Mouse (Mus musculus): ENCODE measurements around the gene Sept9.
A peak's percentile ranks its signal among the peaks of the same experiment; 100 is the strongest.

The Sept9 gene

DNA sequence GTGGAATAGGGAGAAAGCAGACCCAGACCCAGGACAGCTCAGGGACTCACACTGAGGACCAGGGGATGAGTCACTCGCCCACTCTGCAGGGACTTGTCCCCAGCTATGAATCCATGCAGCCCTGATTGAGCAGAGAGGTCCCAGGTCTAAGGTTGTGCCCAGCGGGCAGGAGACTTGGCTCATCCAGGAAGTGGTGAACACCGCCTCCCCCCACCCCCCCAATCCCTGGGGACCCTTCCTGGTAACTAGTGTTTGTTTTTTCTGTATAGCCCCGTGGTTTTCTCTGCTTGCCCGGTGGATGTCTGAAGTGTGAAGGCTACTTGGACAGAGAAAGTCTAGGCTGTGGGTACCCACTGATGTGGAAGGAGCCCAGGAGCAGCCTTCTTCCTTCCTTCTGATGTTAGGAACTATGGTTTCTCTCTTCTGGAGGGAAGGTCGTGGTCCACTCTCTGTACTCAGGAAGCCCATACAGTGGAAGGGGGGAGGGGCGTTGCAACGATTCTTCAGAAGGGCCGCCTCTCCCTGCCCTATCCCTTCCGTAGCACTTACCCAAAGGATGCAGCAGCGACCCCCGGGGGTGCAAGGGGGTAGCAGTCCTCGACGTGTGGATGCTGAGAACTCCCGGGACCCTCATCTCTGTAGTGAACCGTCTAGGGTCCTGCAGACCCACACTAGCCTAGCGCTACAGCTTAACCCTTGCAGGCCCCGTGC, 66.0 kb downstream of the Sept9 start:
- no peak for DNase-seq (ENCODE audit: low spot score in 2 of 2)

DNA sequence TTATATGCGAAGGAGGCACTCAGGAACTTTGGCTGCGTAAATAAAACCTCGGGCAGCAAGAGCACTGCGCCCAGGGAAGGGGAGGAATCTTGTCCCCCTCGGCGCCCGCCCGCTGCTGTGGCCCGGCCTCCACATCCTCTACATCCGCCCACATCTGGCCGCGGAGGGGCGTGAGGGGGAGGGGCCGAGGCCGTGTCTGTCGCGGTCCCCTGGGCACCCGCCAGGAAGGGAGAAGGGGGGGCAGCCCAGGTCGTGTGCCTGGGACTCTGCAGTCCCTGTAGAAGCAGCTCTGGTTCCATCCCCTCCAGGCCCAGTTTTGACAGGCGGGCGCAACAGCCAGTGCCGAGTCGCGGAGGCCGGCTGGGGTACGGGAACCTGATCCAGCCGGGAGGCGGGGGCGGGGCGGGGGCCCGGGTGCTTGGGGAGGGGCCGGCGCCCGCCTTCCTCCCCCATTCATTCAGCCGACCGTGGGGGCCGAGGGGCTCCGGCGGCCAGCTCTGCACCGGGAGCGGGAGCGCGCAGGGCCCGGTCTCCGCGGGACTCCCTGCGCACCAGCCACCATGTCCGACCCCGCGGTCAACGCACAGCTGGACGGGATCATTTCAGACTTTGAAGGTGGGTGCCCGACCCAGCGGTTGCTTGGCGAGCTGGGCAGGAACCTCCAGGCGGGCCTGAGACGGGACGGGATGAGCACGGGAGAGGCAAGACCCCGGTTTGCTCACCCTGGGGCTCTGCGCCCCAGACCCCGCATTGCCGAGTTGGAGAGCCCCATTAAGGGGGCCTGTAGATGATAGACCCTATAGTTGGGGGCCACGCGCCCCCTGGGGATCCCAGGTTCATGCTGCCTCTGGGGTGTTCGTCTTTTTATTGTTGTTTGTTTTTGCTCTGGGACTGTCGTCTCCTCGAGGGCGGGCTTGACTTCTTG, 66.8 kb downstream of the Sept9 start:
- peak; percentile 49 to 54 for DNase-seq (ENCODE audit: low spot score in 2 of 2)

DNA sequence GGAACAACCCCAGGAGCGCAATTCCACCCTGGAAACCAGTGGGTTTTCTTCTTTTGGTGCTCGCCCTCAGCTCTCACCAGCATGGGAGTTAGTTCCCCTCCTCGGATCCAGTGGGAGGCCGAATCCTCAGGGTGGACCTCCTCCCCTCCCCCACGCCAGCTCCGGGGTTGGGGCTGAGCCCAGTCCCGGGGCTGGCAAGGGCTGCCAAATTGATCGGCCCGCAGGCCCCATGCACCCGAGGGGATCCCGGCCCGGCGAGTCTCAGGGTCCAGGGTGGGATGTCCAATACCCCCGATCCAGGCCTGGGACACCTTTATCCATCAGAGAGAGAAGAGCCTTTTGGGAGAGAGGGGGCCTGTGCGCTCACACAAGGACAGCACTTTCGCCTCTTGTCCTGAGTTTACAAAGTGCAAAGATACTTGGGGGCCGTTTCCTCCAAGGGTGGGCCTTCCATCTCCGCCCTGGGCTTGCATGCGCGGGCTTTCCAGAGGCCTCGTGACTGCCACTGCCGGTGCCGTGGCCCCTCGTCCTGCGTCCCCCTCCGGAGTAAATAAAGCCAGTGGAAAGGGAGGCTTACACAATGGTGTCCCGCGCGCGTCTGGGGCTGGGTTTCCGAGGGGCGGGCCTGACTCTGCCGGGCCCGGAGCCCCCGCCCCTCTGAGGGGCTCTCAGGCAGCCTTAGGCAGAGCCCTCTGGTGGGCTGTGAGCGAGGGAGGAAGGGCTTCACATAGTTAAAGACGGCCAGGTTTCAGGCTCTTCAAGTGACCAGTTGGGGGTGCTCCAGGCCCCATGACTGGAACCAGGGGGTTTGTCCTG, 67.7 kb downstream of the Sept9 start:
- DNase-seq (ENCODE audit: low spot score in 2 of 2): peak in 1 of 2 experiments; percentile 29

DNA sequence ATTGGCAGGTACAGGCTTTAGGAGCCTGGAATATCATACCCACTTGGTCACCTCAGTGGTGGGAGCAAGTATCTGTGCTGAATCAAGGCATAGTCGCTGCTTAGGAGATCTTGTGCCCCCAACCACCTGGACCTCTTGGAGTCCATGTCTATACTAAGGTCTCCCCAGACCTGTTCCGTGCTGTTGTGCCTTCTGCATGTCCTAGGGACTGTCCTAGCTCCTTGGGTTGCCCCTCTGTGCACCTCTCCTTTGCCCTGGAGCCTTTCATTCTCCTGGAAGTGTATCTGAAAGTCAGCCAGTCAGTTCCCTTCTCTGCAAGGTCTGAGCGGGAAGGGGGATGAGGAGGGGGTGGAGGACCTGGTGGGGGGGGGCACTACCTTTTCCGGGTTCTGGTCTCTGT, 68.4 kb downstream of the Sept9 start:
- no peak for DNase-seq (ENCODE audit: low spot score in 2 of 2)

DNA sequence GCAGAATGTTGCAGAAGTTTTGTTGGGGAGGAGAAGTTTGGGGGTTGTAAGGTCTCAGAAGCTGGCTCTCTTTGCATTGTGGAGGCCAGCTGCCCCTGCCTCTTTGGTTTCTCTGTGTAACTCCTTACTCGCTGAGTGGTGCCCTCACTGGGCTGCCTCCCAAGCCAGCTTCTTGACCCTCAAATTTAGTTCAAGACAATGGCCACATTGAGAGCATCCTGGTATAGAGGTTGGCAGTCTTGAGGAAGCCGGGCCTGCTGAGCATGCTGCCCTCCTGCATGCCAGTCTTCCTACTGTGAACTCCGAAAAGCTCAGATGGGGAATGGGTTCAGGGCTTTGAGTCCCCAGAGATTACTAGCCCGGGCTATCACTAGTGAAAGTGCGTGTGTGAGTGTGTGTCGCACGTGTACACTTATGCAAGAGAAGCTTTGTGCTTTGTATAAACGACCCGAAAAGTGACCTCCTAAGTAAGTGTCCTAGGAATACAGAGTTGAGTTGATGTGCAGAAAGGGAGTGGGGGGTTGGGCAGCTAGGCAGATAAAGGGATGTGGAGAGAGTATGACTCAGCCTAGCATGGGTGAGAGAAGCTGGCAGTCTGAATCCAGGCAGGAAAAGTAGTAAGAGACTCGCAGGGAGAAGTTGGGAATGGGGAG, 69.0 kb downstream of the Sept9 start:
- no peak for DNase-seq (ENCODE audit: low spot score in 2 of 2)

DNA sequence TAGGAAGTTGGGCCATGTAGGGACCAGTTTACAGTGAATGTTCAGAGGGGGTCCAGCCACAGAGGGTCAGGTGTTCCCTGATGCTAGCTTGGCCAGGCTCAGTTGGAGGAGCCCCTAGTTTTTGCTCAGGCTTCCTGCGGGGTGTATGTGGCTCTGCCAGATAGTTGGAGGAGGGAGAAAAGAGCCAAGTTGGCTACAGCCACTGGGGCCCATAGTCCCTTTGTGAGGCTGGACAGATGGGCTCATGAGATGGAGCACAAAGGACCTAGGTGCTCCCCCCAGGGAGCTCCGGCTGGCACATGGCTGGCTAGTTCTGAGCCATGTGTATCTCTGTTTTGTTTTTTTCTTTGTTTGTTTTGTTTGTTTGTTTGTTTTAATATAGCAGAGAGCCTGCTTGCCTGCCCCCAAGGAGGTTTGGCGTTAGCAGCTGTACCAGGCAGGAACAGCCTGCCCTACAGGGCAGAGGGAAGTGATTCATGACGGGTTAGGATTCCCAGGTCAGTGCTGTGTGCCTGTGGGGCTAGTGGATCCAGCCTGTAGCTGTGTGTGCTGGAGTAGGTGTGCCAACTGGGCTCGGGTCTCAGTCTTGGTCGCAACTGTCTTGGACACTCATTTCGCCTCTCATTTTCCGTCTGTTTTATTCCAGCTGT, 69.7 kb downstream of the Sept9 start:
- DNase-seq (ENCODE audit: low spot score in 2 of 2): no peak

DNA sequence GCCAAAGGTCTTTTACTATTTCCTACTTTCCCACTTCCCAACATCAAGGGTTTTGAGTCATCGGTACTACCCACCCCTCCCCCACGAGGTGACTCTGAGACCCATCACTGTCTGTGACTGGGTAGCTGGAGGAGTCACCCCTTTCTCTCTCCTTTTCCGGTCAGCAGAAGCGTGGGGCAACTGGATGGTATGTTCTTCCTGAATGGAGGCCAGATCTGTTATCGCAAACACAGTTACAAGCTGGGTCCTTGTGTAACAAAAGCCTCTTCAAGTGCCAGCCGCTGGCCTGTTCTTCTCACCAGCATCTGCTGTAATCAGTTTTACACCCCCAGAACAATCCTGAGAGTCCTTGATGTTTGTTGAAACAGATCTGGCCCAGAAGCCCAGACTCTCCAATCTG, 70.5 kb downstream of the Sept9 start:
- DNase-seq (ENCODE audit: low spot score in 2 of 2): no peak

DNA sequence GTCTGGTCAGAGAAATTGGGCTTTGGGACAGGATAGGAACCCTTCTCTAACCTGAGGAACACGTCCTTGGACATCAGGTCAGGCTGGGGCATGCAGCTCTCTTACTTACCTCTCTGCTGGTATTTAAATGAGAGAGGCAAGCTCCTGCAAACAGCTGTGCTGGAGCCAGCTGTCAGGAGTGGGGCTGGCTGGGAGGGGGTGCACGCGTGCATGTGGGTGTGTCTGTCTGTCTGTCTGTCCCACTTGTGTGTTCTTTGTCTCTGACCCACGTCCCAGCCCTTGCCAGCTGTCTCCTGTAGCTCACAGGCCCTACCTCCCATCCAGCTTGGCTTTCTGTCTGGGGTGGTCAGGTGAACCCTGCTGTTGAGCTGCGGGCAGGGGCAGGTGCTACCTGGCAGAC, 75.5 kb downstream of the Sept9 start:
- no peak for DNase-seq (ENCODE audit: low spot score in 2 of 2)

DNA sequence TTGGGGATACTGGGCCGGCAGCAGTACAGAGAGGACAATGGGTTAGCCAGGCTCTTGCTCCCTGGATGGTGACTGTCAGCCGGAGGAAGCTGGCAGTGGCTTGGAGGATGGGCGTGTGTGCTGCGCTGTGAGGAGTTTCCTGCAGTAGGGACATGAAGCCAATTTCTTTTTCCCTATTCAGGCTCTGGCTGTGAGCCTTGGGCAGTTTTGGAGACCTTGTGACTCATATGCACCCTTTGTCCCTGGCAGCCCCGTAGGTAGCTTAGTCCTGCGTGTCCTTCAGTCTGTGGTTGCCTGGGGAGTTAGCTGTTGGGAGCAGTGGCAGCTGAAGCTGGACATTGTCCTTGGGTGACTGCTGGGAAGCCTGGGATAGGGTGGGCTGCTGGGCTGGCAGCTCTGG, 76.5 kb downstream of the Sept9 start:
- no peak for DNase-seq (ENCODE audit: low spot score in 2 of 2)

DNA sequence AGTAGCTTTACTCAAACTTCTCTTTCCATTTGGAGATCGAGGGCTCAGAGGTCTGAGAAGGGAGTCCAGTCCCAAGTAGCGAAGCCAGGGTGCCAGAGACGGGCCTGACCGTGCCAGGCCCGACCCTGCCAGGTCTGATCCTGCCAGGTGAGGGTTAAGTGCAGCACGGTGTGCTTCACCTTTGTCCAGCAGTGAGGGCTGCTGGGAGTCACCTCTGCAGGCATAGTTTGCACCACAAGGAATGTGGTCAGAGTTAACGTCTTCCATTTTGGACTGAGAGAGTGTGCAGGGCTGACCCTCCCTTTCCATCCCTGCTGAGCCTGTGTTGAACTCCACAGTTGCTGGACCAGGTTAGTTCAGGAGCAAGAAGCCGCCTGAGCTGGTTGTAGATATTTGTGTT, 77.5 kb downstream of the Sept9 start:
- DNase-seq (ENCODE audit: low spot score in 2 of 2): no peak

DNA sequence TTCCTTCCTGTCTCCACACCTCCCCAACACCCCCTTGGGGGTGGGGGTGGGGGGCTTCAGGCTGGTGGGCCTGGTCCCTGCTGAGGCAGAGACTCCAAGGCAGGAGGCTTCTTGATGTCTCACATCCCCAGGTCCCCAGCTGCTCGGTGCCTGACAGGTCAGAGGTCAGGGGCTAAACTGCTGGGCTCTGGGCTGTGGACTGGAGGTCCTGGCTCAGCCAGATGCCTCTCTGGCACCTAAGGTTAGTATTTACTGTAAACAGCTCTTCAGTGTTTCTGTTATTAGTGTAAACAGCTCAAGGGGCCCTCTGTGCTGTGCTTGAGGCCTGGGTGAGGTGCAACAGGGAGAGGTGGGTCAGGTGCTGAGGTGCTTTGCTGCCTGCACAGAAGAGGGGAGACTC, 78.7 kb downstream of the Sept9 start:
- DNase-seq (ENCODE audit: low spot score in 2 of 2): no peak

DNA sequence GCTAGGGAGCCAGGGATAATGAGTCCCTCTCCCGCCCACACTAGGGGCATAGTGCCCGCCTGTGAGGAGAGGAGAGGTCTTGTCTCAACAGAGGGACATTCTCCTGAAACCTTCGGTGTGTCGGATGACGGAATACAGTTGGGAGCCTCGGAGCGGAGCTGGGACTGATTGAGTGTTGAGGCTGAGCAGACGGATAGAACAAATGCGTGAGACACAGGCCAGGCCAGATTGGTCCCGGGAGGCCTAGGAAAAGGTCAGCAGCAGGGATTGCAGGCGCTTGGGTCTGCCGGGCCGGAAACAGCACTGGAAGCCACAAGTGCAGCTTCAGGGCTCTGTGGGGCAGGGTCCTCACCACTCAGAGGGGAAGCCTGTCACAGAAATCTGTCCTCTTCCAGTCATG, 79.1 kb downstream of the Sept9 start:
- no peak for DNase-seq (ENCODE audit: low spot score in 2 of 2)

DNA sequence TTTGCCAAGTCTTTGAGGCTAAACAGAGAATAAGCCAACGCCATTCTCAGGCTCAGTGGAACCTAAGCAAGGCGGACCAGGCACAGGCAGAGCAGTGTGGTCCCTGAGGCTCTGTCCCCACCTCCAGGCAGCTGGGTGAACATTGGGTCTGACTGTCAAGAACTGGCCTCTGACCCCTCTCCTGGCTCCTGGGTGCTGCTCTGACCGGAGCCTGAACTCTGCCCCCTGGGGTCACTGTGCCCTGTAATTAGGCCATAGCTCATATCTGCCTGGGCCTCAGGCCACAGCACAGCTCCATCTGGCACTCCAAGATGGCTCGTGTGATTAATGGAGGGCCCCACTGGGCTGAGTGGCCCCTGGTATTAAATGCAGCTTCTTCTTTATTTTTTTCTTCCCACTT, 80.5 kb downstream of the Sept9 start:
- DNase-seq (ENCODE audit: low spot score in 2 of 2): no peak

DNA sequence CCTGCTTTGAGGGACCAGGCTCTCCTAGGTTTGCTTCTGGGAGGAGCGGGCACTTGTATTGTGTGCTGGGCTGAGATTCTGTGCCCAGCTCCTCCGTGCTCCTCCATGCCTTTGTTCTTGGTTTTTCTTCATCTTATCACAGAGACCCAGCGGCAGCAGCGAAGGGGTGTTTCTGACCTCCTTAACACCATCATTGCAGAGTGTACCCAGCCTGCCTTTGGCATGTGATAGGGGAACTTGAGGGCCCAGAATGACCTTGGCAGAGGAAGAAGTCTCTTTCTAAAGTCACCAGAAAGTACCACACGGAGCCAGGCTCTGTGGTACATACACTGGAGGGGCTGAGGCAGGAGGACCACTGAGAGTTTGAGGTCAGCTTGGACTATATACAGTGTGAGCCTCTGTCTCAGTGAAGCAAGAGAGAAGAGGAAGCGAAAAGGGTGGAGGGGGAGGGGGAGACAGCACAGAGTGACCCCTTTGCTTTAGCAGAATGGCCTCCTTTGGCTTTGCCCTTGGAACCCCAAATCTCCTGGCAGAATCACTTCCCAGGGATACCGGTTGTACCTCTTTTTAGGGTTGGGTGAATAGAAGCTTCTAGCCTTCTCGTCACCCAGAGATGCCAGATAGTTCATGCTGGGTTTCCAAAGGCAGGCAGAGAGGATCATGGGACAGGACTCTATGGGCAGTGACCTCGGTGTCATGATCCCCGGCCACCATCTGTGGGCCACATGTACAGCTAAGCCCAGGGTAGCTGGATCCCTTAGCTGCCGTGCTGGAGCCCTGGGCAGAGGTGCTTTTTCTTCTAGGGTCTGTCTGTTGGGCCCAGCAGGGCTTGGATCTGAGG, 83.8 kb downstream of the Sept9 start:
- DNase-seq (ENCODE audit: low spot score in 2 of 2): no peak

DNA sequence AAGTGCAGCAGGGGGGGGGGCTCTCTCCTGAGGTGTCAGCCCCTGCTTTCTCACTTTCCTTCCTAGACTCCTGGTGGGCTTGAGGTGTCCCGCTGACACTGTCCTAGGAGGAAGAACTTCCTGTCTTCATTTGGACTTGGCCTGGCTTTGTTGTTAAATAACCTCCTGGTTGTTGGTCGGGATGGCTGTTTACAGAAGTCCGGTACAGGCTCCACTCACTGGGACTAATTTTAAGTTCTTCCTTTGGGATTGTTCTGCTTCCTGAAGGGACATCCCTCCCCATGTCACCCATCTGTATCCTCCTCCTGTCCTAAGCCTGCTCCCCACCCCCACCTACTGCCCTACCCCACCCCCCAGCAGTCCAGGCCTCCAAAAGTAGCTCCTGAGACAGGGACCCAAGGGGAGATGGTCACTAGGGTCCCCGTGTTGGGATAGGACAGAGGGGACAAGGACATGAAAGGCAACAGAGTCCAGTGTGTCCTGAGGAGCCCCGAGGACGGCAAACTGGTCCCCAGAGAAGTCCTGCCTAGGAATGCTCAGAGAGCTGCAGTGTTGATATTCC, 84.5 kb downstream of the Sept9 start:
- DNase-seq (ENCODE audit: low spot score in 2 of 2): no peak

DNA sequence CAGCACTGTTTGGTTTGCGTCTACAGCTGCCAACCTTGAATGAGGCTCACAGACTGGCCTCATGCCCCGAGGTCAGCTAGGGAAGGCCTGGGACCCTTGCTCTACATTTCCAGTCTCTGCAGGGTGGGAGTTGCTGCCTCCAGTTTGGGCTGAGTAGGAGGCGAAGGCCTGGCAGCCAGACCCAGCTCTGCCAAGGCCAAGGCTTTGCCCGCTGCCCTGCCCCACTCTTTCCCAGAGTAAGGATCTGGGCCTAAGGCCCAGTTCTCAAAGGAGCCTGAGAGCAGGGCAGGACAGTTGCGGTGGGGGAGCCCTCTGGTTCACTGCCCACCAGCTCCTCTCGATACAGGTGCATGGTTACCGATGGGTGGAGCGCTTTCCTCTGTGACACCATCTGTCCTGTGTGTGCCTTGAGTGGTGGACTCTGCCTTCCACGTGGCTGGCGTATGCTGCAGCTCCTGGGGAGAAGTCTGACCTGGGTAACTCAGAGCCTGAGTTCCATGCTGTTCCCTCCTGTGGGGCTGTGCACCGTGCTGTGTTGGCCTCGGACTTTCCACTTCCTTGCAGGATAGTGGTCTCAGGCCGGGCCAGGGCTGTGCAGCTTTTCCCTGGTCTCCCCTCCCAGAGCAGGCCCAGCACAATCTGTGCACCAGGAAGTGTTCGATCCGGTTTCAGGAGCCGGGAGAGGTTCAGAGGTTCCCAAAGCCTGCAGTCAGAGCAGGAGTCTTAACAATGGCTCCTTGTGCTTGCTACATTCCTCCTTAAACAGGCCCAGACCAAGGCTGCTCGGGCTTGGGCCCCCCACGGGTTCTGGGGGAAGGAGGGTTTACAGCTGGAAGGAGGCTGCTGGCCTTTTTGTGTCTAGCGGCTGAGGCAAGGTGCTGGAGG, 85.5 kb downstream of the Sept9 start:
- no peak for DNase-seq (ENCODE audit: low spot score in 2 of 2)

DNA sequence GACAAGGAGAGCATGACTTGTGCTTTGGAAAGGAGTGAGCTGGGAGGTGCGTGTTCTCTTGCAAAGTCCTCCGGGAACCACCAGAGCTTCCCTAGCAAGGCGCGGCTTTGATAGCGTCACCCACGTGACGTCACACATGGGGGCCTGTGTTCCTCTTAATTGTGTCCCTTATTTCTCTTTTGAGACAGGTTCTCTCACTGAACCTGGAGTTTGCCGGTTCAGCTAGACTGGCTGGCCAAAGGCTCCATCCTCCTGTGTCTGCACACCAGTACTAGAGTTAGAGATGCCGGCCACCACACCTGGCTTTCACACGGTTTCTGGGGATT, 86.1 kb downstream of the Sept9 start:
- no peak for DNase-seq (ENCODE audit: low spot score in 2 of 2)

DNA sequence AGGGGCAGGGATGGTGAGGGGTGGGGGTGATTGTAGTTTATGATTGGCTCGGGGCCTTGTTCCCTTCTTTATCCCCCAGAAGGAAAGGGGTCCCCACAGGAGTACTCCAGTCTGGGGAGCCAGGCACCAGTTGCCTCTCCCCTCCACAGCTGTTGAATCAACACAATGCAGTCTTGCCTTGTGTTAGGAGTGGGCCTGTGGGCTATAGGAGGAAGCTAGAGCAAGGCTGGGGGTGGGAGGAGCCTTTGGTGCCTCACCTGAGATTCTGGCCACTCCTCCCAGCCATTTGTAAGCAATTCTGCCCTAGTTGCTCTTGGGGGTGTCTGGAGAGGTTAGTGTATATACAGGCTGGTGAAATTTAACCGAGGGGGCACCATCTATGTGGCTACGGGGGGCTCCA, 88.3 kb downstream of the Sept9 start:
- DNase-seq (ENCODE audit: low spot score in 2 of 2): no peak

DNA sequence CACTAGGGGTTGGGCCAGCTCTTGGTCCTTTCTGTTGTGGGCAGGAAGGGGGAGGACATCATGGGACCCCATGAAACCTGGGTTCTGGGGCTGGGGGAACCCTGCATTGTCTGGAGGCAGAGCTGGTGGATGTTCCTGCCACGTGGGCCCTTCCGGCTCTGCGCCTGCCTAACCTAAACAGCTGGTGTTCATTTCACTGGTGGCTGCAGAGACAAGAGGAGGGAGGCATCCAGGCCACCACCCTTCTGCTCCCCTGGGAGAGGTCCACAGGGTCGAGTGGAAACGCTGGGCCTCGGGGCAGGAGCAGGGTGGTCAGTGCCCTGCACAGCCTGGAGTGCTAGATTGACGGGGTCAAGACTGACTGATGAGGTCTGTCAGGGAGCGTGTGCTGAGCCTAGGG, 89.3 kb downstream of the Sept9 start:
- DNase-seq (ENCODE audit: low spot score in 2 of 2): no peak

All from frontal cortex, postnatal 36 days (tissue).